Mouse (Mus musculus): ENCODE results near the gene Olfr1278. TPM values are rescaled to one million over a fixed set of nuclear protein-coding genes. Genes with fewer than 3 reads are reported as not detected.

Gene Olfr1278
- polyA plus RNA-seq, 1 experiment from 2014 or later, result not detected

DNA sequence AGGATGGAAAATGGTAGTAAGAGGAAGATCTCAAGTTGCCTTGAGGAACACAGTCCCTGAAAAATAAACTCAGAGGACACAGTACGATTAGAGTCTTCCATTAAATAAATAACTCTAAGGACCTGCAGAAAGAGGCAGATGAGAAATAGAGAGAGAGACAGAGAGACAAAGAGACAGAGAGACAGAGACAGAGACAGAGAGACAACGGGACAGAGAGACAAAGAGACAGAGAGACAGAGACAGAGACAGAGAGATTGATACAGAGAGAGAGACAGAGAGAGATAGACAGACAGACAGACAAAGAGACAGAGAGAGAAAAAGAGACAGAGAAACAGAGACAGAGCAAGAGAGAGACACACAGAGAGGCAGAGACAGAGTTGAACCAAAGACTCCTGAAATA is 46.0 kb downstream of the Olfr1278 start, which contains the start of gene Olfr1282:
Gene Olfr1282, minus strand, starts transcription at position 101 of the 400 bp plus-strand sequence.
- ATAC-seq (no peak), DNase-seq (ENCODE audit: low spot score) (no peak)
- Histone ChIP-seq H3K9ac (replicated peaks; ENCODE audit: low read depth) (no peak within 1 kb of the TSS), H3K27ac (ENCODE audit: low read length) (no peak within 1 kb of the TSS), H3K4me3 (ENCODE audit: low read depth, low read length) (no peak within 1 kb of the TSS), H3K4me2 (replicated peaks; ENCODE audit: low read depth, low read length) (no peak within 1 kb of the TSS), H3K4me1 (ENCODE audit: insufficient read depth, low read depth, low read length) (no peaks in the 10 kb centered on the region), H3K9me3 (ENCODE audit: low read length) (no peaks in the 10 kb centered on the region), H3K27me3 (replicated peaks; ENCODE audit: insufficient read depth, low read length) (no peaks in the 10 kb centered on the region), H3K36me3 (ENCODE audit: insufficient read depth, low read length) (no peaks in the 10 kb centered on the region)
- no peak for TF ChIP-seq EP300 (IDR thresholded peaks at IDR 0.05)
- TF ChIP-seq CTCF (IDR thresholded peaks at IDR 0.05), result no peak
- WGBS, result 59% methylated on average over 2 of the region's 2 CpGs

Other genes starting within 250 kb of the Olfr1278 start
- gene Gm13941, start 184.2 kb upstream of the Olfr1278 start, polyA plus RNA-seq (2015; fragmentation: Nextera tagmentation; extraction: Ambion mirVana), result not detected in 2 replicates
- not detected in 2 replicates for gene Gm15130, start 137.2 kb upstream of the Olfr1278 start, polyA plus RNA-seq (2015; fragmentation: Nextera tagmentation; extraction: Ambion mirVana)
- gene 4930430A15Rik, start 60.5 kb upstream of the Olfr1278 start, polyA plus RNA-seq (2015; fragmentation: Nextera tagmentation; extraction: Ambion mirVana), result not detected in 2 replicates
- gene Olfr1275, start 54.9 kb upstream of the Olfr1278 start, polyA plus RNA-seq (2015; fragmentation: Nextera tagmentation; extraction: Ambion mirVana), result not detected in 2 replicates
- not detected in 2 replicates for gene Olfr1276, start 35.6 kb upstream of the Olfr1278 start, polyA plus RNA-seq (2015; fragmentation: Nextera tagmentation; extraction: Ambion mirVana)
- gene Olfr1277, start 16.0 kb upstream of the Olfr1278 start, polyA plus RNA-seq (2015; fragmentation: Nextera tagmentation; extraction: Ambion mirVana), result not detected in 2 replicates
- not detected in 2 replicates for gene Olfr1279, start 10.5 kb downstream of the Olfr1278 start, polyA plus RNA-seq (2015; fragmentation: Nextera tagmentation; extraction: Ambion mirVana)
- gene Olfr1280, start 23.9 kb downstream of the Olfr1278 start, polyA plus RNA-seq (2015; fragmentation: Nextera tagmentation; extraction: Ambion mirVana), result not detected in 2 replicates
- not detected in 2 replicates for gene Olfr1281, start 36.4 kb downstream of the Olfr1278 start, polyA plus RNA-seq (2015; fragmentation: Nextera tagmentation; extraction: Ambion mirVana)
- gene Olfr1282, start 45.9 kb downstream of the Olfr1278 start, polyA plus RNA-seq (2015; fragmentation: Nextera tagmentation; extraction: Ambion mirVana), result not detected in 2 replicates
- gene Olfr1283, start 76.7 kb downstream of the Olfr1278 start, polyA plus RNA-seq (2015; fragmentation: Nextera tagmentation; extraction: Ambion mirVana), result not detected in 2 replicates
- gene Olfr1284, start 85.4 kb downstream of the Olfr1278 start, polyA plus RNA-seq (2015; fragmentation: Nextera tagmentation; extraction: Ambion mirVana), result not detected in 2 replicates
- not detected in 2 replicates for gene Olfr1286, start 133.0 kb downstream of the Olfr1278 start, polyA plus RNA-seq (2015; fragmentation: Nextera tagmentation; extraction: Ambion mirVana)
- gene Olfr1287, start 159.0 kb downstream of the Olfr1278 start, polyA plus RNA-seq (2015; fragmentation: Nextera tagmentation; extraction: Ambion mirVana), result not detected in 2 replicates
- not detected in 2 replicates for gene Olfr1288, start 184.0 kb downstream of the Olfr1278 start, polyA plus RNA-seq (2015; fragmentation: Nextera tagmentation; extraction: Ambion mirVana)
- gene Olfr1289, start 190.7 kb downstream of the Olfr1278 start, polyA plus RNA-seq (2015; fragmentation: Nextera tagmentation; extraction: Ambion mirVana), result not detected in 2 replicates
- not detected in 2 replicates for gene Olfr1290, start 203.7 kb downstream of the Olfr1278 start, polyA plus RNA-seq (2015; fragmentation: Nextera tagmentation; extraction: Ambion mirVana)
- gene Olfr1291-ps1, start 207.0 kb downstream of the Olfr1278 start, polyA plus RNA-seq (2015; fragmentation: Nextera tagmentation; extraction: Ambion mirVana), result not detected in 2 replicates
- not detected in 2 replicates for gene Olfr1293-ps, start 235.1 kb downstream of the Olfr1278 start, polyA plus RNA-seq (2015; fragmentation: Nextera tagmentation; extraction: Ambion mirVana)

Measured in lung, postnatal 0 days (tissue).